Mouse (Mus musculus): ENCODE measurements around the gene Fam160a1. TPM values are rescaled to one million over a fixed set of nuclear protein-coding genes. Genes with fewer than 3 reads are reported as not detected.

The Fam160a1 gene
- polyA plus RNA-seq, 1 experiment from 2014 or later, result 0.27 TPM

DNA sequence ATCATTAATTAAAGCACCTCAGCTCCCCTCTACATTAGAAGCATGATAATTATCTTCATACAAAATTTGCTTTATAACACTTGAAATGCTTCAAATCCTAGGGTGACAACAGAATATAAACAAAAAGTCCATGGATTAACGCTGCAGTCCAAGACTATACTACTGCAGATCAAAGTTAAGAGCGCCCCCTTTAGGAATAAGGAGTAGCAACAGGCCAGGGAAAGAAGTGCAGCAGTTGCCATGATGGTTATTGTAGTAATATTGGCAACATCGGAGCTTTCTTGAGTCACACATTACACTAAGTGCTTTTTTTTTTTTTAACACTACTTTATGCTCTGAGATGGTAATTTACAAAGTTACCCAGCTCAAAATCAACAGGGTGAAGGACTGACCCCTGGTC is 43.7 kb downstream of the Fam160a1 start:
- no peak for DNase-seq (ENCODE audit: low spot score)
- Histone ChIP-seq H3K9me3 (replicated peaks) (no peaks in the 10 kb centered on the region), H3K4me1 (no peaks in the 10 kb centered on the region), H3K4me3 (no peak overlapping the region), H3K27me3 (ENCODE audit: low read depth, poor library complexity, severe bottlenecking) (no peaks in the 10 kb centered on the region), H3K27ac (replicated peaks) (no peak overlapping the region), H3K36me3 (no peaks in the 10 kb centered on the region)
- WGBS, result 40% methylated on average over 3 of the region's 3 CpGs

DNA sequence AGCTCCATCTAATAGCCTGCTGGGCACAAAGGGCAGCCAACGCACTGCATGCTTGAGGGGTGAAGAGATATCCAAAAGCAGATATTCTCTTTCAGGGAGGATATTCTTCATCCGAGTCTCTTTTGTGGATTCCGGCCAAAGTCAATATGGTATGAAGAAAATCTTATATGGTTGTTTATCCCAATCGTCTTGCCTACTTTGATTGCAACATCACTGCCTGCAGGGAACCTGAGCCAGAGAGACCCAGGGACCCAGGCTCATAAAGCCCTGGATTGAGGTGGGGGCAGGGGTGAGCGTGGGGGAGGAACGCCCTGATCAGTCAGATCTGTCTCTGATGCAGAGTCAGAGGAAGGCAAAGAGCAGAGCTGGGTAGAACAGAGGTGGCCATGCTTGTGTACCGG is 52.2 kb downstream of the Fam160a1 start:
- no peak for DNase-seq (ENCODE audit: low spot score)
- WGBS, result 52% methylated on average over 7 of the region's 7 CpGs
- peaks cover 9% of the 10 kb centered on the region for H3K4me1 ChIP-seq
- H3K9me3 ChIP-seq (replicated peaks), result no peaks in the 10 kb centered on the region
- H3K27me3 ChIP-seq (ENCODE audit: low read depth, poor library complexity, severe bottlenecking), result no peaks in the 10 kb centered on the region
- H3K36me3 ChIP-seq, result no peaks in the 10 kb centered on the region
- no peak overlapping the region for H3K27ac ChIP-seq (replicated peaks)
- no peak overlapping the region for H3K4me3 ChIP-seq

DNA sequence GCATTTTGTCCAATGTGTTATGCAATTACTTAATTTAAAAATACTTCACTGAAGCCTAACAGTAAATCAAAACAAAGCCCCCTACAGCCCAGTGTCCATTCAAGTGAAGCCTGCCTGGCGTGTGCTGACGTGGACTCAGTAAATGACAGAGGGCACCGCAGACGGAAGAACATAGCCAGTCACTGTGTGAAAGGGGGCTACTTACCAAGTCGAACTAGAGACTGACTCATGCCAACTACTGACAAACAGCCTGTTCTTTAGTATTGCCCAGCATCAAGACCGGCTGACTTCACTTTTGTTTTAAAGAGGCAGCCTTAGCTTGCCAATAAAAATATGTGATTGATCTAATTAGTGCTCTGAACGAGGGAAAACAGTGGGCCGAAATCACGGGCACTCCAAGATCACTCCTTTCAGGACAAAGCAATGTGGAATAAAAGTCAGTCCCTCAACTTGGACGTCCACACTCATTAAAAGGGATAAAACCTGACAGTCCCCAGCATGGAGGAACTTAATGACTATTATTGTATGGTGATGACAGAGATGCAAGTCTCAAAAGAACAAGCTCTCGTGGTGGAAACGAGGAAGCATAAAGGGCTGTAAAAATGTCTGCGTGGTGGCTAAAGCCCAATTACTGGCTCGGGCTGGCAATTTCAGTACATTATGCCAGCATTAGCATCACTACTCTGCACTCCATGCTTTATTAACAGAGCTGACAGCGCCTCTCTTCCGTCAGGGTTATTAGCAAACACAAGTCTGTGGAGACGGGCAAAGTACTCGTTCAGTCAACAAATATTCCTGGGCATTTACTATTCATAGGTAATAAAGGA is 52.9 kb downstream of the Fam160a1 start:
- Histone ChIP-seq H3K4me3 (no peak overlapping the region), H3K27me3 (ENCODE audit: low read depth, poor library complexity, severe bottlenecking) (no peaks in the 10 kb centered on the region), H3K36me3 (no peaks in the 10 kb centered on the region), H3K9me3 (replicated peaks) (no peaks in the 10 kb centered on the region), H3K4me1 (peaks cover 9% of the 10 kb centered on the region), H3K27ac (replicated peaks) (no peak overlapping the region)
- DNase-seq (ENCODE audit: low spot score), result no peak
- 70% methylated on average over 18 of the region's 18 CpGs for WGBS

DNA sequence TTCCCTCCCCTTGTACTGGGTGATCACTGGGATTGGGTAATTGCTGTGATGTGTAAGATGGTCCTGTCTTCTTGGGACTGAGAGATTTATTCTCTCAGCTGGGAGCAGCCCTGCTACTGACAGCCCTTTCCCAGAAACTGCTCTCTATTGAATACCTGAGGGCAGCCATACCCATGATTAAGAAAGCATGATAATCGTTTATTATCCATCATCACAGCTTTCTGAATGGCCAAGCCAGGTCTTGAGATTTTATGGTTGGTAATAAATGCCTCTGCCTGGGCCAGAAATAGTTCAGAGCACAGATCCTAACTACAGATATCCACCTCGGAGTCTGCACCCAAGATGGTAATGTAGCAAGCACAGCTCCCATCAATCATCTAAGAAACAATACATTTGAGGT is 59.1 kb downstream of the Fam160a1 start:
- H3K27me3 ChIP-seq (ENCODE audit: low read depth, poor library complexity, severe bottlenecking), result no peaks in the 10 kb centered on the region
- 81% methylated on average over 2 of the region's 2 CpGs for WGBS
- H3K27ac ChIP-seq (replicated peaks), result no peak overlapping the region
- no peaks in the 10 kb centered on the region for H3K36me3 ChIP-seq
- no peak for DNase-seq (ENCODE audit: low spot score)
- no peaks in the 10 kb centered on the region for H3K9me3 ChIP-seq (replicated peaks)
- H3K4me3 ChIP-seq, result no peak overlapping the region
- H3K4me1 ChIP-seq, result peaks cover 10% of the 10 kb centered on the region

DNA sequence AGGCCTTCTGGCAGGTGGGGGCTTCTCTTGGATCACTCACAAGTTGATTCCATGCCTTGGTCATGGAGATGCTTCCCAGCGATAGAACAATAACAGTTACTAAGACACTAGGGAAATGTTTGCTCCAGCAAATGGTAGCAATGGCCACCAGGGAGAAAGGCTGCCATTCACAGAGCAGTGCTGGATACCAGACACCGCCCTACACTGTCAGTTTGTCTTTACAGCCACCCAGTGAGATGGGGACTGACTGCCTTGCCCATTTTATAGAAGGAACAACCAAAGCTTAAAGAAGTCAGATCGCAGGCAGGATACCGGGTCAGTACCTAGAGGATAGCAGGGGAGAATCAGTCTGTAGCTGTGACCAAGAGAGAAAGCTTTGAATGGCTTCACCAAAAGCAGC is 59.7 kb downstream of the Fam160a1 start:
- no peak for DNase-seq (ENCODE audit: low spot score)
- Histone ChIP-seq H3K36me3 (no peaks in the 10 kb centered on the region), H3K27me3 (ENCODE audit: low read depth, poor library complexity, severe bottlenecking) (no peaks in the 10 kb centered on the region), H3K9me3 (replicated peaks) (no peaks in the 10 kb centered on the region), H3K27ac (replicated peaks) (no peak overlapping the region), H3K4me3 (no peak overlapping the region), H3K4me1 (peaks cover 15% of the 10 kb centered on the region)
- 88% methylated on average over 4 of the region's 4 CpGs for WGBS

GRCm38 (mm10) chr3:85749348-85749747 is 67.7 kb downstream of the Fam160a1 start:
- H3K27me3 ChIP-seq (ENCODE audit: low read depth, poor library complexity, severe bottlenecking), result no peaks in the 10 kb centered on the region
- H3K9me3 ChIP-seq (replicated peaks), result no peaks in the 10 kb centered on the region
- H3K4me3 ChIP-seq, result no peak overlapping the region
- no peak for DNase-seq (ENCODE audit: low spot score)
- peaks cover 18% of the 10 kb centered on the region for H3K4me1 ChIP-seq
- WGBS, result 56% methylated on average over 4 of the region's 4 CpGs
- H3K27ac ChIP-seq (replicated peaks), result no peak overlapping the region
- no peaks in the 10 kb centered on the region for H3K36me3 ChIP-seq

- no peaks in the 10 kb centered on the region for H3K36me3 ChIP-seq
- H3K9me3 ChIP-seq (replicated peaks), result no peaks in the 10 kb centered on the region
- peaks cover 18% of the 10 kb centered on the region for H3K4me1 ChIP-seq
- 25% methylated on average over 4 of the region's 4 CpGs for WGBS
- no peaks in the 10 kb centered on the region for H3K27me3 ChIP-seq (ENCODE audit: low read depth, poor library complexity, severe bottlenecking)
- no peak overlapping the region for H3K27ac ChIP-seq (replicated peaks)
- H3K4me3 ChIP-seq, result no peak overlapping the region
- DNase-seq (ENCODE audit: low spot score), result no peak
Observed at GRCm38 (mm10) chr3:85748863-85749262, 68.2 kb downstream of the Fam160a1 start.

DNA sequence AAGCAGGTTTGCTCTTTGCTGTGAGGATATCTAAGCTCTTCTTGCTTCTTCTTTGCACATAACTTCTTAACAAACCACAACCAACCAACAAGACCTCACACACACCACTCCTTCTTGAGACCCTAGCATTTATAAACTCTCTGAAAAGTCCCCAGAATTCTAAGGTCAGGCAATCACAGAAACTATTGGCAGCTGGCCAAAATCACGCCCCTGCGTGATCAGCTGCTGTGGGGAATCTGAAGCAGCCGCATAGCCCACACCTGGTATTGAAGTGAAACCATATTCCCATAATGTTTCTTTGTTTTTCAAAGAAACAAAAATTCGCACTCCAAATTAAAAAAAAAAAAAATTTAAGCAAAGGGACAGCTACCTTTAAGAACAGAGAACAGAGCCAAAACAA is 71.0 kb downstream of the Fam160a1 start:
- DNase-seq (ENCODE audit: low spot score), result no peak
- Histone ChIP-seq H3K27me3 (ENCODE audit: low read depth, poor library complexity, severe bottlenecking) (no peaks in the 10 kb centered on the region), H3K4me1 (peaks cover 10% of the 10 kb centered on the region), H3K9me3 (replicated peaks) (no peaks in the 10 kb centered on the region), H3K4me3 (no peak overlapping the region), H3K36me3 (no peaks in the 10 kb centered on the region), H3K27ac (replicated peaks) (no peak overlapping the region)
- 85% methylated on average over 4 of the region's 4 CpGs for whole genome bisulfite sequencing

GRCm38 (mm10) chr3:85741767-85742166 is 75.3 kb downstream of the Fam160a1 start:
- 90% methylated on average over 3 of the region's 3 CpGs for WGBS
- H3K4me1 ChIP-seq, result no peaks in the 10 kb centered on the region
- no peaks in the 10 kb centered on the region for H3K27me3 ChIP-seq (ENCODE audit: low read depth, poor library complexity, severe bottlenecking)
- H3K4me3 ChIP-seq, result no peak overlapping the region
- H3K27ac ChIP-seq (replicated peaks), result no peak overlapping the region
- no peak for DNase-seq (ENCODE audit: low spot score)
- no peaks in the 10 kb centered on the region for H3K9me3 ChIP-seq (replicated peaks)
- H3K36me3 ChIP-seq, result no peaks in the 10 kb centered on the region

DNA sequence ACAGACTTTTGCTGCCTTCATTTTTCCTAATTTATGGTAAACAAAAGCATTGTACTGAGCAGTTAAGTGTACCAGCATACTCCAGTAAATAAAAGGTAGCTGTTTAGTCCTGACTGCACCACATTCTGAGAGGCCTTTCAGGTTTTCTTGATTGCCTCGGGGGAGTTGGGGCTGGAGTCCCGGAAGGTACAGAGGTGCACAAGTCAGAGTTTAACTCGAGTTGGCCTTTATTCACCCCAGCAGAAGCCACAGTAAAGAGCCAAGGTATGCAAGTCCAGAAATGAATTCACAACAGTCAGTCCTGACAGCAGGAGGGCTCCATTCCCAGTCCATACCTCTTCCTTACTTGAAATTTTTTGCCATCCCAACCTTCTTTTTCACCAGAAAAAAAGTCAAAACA is 78.5 kb downstream of the Fam160a1 start:
- H3K27me3 ChIP-seq (ENCODE audit: low read depth, poor library complexity, severe bottlenecking), result no peaks in the 10 kb centered on the region
- no peak for DNase-seq (ENCODE audit: low spot score)
- 81% methylated on average over 3 of the region's 3 CpGs for WGBS
- H3K4me3 ChIP-seq, result no peak overlapping the region
- H3K36me3 ChIP-seq, result no peaks in the 10 kb centered on the region
- no peaks in the 10 kb centered on the region for H3K9me3 ChIP-seq (replicated peaks)
- H3K4me1 ChIP-seq, result no peaks in the 10 kb centered on the region
- H3K27ac ChIP-seq (replicated peaks), result no peak overlapping the region

GRCm38 (mm10) chr3:85733939-85734729 is 83.0 kb downstream of the Fam160a1 start:
- no peak for DNase-seq (ENCODE audit: low spot score)
- no peaks in the 10 kb centered on the region for H3K27me3 ChIP-seq (ENCODE audit: low read depth, poor library complexity, severe bottlenecking)
- no peak overlapping the region for H3K4me3 ChIP-seq
- no peak overlapping the region for H3K27ac ChIP-seq (replicated peaks)
- H3K9me3 ChIP-seq (replicated peaks), result no peaks in the 10 kb centered on the region
- no peaks in the 10 kb centered on the region for H3K36me3 ChIP-seq
- WGBS, result 79% methylated on average over 5 of the region's 5 CpGs
- H3K4me1 ChIP-seq, result no peaks in the 10 kb centered on the region

DNA sequence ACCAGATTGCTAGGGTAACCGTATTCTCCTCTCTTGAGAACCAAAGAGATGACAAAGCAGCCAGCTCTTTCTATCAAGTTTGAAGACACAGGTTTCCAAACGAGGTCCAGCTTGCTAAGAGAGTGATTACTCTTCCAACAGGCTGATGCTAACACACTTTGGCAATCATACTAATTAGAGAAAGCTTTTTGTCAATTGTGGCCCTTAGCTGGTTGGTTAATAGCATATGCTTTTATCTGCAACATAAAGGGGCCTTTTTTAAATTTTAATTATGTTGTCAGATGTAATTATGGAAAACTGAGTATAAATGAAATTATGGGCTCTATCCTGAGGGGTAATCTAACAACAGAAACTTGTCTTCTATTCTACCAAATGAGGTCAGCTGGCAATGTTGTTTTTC is 89.9 kb downstream of the Fam160a1 start:
- 56% methylated on average over 2 of the region's 2 CpGs for WGBS
- H3K27me3 ChIP-seq (ENCODE audit: low read depth, poor library complexity, severe bottlenecking), result no peaks in the 10 kb centered on the region
- no peak overlapping the region for H3K4me3 ChIP-seq
- no peaks in the 10 kb centered on the region for H3K36me3 ChIP-seq
- no peaks in the 10 kb centered on the region for H3K9me3 ChIP-seq (replicated peaks)
- no peak for DNase-seq (ENCODE audit: low spot score)
- no peaks in the 10 kb centered on the region for H3K4me1 ChIP-seq
- H3K27ac ChIP-seq (replicated peaks), result no peak overlapping the region

GRCm38 (mm10) chr3:85725971-85726370 is 91.1 kb downstream of the Fam160a1 start:
- H3K36me3 ChIP-seq, result no peaks in the 10 kb centered on the region
- no peaks in the 10 kb centered on the region for H3K9me3 ChIP-seq (replicated peaks)
- H3K27me3 ChIP-seq (ENCODE audit: low read depth, poor library complexity, severe bottlenecking), result no peaks in the 10 kb centered on the region
- no peak overlapping the region for H3K4me3 ChIP-seq
- H3K4me1 ChIP-seq, result no peaks in the 10 kb centered on the region
- no peak overlapping the region for H3K27ac ChIP-seq (replicated peaks)
- no peak for DNase-seq (ENCODE audit: low spot score)
- 85% methylated on average over 3 of the region's 3 CpGs for WGBS
